Mouse (Mus musculus) urinary bladder, postnatal 10 days (tissue): ENCODE results near the gene Syt17.

ENCODE experiments used
- DNase-seq: peaks from one replicate; pipeline ENCODE4 v3.0.0; 2022; ENCODE audit warnings: low spot score

The Syt17 gene

DNA sequence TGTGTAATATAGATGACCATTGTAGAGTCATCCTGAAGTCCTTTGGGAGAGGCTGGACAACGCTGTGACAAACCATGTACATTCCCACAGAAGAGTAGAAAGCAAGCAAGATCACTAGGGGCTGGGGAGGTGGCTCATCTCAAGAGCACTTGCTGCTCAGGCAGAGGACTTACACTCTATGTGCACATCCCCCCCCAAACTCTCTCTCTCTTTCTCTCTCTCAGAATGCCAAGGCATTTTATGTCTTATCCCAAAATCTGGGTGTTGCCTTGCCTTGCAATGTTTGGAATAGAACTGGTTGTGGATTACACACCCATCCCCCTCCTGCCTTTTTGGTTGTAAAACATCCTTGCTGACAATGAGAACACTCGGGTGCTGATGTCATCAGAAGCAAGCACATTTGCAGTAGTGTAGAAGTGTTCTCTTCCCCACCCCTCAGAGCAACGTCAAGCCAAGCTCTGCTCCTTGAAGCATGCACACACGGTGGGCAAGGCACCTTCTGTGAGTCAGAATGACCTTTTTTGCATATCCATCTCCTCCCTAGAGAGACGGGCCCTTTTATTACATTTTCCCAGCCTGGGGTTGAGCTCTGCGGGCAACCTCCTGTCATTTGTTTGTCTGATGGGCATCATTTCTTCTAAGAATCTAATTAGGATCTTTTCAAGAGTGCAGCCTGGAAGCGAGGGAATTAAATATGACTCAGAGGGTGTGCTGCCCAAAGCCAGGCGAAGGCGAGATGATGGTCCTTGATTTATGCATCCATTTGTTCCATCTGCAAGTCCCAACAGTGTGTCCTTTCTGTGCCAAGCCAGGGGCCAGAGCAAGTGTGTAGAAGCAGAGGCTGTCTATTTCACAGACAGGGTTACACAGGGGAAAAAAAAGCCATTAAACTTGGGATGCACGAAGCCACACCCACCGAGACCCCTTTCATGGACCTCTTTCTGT, 15.1 kb upstream of the Syt17 start:
- no peak for DNase-seq

DNA sequence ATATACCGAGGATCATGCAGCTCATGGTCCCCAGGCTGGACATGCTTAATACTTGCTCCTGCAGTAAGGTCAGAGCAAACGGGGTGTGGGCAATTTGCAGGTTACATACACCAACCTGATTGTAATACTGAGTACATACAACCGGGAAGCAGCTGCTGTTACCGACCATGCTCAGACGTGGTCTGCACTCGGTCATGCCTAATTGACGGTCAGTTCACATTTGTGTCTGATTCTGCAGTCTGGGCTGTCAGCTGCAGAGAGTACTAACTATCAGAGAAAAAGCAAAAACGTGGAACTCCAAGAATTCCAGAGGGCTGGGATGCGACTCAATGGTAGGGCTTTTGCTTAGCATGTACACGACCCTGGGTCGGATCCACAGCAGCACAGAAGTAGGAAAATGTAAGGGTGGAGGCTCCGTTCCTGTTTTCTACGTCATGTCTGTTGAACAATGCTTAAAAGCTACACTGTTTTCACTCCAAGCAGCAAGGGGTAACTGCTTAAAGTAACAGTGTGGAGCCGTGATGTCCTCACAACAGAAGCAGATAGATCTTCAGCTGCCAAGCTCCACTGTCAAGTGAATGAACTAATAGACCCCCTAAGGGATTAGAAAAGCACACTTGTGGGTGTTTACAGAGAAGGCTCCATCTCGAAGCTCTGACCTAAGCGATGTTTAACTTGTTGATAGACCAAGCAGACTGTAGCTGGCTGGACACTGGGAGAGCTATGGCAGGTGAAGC, 13.5 kb upstream of the Syt17 start:
- DNase-seq: no peak

DNA sequence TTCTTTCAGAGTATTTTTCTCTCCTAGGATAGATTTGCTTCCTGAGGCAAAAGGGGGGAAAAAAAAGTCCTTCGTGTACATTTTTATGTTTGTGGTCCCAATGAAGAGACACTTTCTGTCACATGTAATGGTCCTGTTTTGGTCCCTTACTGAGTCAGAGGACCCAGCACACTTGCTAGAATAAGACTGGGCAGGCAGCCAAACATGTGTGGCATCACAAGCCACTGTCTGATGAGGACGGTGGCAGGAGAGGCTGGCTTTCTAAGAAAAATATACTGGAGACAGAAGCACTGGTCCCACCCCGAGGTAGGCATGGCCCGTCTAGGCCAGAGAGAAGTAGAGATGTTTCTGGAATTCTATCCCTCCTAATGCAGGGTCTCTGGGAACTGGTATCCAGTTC, 5.7 kb upstream of the Syt17 start:
- DNase-seq: no peak

DNA sequence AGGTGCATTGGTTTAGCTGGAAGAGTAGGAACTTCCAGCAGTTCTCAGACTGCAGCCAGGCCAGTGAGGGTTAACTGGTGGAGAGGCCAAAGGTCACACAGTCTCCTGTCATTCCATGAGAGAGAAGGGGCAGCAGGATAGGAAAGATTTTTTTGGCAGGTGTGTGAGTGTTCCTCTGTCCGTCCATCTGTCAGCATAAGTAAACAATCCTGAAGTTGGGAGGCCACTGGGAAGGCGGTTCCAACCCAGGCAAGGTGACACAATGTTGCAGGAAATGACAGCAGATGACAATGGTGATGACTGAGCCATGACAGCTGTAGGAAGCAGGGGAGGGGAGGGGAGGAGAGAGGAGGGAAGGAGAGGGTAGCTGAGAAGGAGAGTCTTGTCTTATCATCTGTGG, 4.9 kb upstream of the Syt17 start:
- no peak for DNase-seq

DNA sequence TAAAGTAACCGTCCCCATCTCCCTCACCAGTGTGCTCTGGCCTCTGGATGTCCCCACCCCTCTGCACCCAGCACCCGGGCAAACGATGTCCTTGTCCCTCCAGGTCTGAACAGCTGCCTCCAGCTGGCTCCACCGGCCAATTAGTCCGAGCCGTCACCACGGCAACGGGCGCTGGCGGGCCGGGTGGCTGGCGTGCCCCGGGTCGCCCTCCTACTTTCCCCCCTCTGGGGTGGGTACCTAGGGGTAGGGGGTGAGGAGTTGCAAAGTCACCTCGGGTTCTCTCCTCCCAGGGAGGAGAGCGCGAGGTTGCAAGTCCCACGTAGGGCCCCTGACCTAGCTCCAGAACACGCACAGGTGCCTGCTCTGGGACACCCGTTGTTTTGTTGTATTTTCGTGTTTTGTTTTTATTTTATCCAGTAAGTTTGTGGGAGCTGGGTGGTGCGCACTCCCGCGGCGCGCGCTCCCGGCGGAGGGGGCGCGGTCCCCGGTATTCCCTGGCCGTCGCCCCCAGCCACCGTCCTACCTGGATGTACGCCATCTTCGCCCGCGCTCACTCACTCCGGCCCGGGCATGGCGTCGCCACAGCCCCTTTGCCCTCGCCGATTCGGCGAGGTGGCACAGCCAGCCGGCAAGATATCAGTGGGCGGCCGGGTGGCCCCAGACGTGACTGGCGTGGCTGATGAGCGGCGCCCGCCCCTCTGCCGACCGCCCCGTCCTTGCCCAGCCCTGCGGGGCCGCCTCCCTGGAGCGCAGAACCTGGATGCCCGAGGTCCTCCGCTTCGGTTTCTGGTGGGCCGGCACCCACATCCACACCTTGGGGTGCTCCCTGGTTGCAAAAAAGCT, 510 bp downstream of the Syt17 start:
- no peak for DNase-seq

DNA sequence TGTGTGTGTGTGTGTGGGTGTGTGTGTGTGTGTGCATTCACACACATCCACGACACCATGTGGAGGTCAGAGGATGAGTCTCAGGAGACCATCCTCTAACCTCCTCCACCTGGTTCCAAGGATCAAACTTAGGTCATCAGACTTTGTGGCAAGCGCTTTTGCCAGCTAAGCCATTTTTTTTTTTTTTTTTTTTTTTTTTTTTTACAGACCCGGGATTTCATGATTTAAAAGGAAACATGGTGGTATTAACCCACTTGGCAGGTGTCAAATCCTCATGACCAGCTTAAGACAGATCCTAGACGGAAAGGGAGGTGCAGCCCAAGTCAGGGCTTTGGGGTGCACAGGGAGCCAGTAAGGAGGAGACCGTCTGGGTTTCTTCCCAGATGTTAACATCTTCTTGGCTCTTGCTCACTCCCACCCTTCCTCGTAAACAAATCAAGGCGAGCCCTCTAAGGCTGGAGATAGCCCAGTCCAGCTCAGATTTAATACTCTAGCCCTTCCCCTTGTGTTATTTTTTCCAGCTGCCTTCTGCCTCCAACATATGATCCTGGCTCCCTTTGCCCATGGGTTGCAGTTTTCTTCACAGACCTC, 4.0 kb downstream of the Syt17 start:
- DNase-seq: no peak

DNA sequence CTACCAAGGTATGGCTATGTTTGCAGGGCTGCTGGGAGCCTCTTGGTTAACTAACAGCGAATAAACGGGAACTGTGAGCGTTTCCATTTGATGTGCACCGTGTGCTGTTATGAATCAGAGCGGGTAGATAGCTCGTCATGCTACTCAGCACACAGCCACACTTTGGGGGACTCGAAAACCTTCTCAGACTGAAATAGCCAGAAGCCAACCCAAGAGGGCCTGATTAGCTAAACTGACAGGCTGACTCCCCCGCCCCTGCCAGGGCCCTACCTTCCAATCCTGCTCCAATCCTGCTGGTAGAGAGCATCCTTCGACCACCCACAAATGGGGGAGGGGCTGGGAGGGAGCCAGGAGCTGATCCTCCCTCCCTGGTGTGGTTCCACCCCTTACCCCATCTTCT, 4.7 kb downstream of the Syt17 start:
- DNase-seq: no peak

DNA sequence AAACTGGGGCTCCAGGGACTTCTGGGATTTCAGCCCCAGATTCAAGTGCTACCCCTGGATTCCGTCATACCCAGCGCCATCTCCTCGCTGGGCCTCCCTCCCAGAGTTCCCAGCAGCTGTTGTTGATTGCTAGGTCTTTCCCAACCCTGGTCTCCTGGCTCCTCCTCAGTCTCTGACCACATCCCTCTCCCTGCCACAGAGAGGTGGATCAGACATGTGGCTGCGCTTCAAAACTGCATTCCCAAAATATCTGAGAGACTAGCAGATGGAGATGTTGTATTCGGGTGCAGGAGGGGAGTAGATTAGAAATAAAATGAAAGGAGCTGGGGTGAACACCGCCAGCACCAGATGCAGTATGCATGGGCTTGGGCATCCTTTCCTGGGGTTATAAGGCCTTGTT, 6.5 kb downstream of the Syt17 start:
- no peak for DNase-seq

DNA sequence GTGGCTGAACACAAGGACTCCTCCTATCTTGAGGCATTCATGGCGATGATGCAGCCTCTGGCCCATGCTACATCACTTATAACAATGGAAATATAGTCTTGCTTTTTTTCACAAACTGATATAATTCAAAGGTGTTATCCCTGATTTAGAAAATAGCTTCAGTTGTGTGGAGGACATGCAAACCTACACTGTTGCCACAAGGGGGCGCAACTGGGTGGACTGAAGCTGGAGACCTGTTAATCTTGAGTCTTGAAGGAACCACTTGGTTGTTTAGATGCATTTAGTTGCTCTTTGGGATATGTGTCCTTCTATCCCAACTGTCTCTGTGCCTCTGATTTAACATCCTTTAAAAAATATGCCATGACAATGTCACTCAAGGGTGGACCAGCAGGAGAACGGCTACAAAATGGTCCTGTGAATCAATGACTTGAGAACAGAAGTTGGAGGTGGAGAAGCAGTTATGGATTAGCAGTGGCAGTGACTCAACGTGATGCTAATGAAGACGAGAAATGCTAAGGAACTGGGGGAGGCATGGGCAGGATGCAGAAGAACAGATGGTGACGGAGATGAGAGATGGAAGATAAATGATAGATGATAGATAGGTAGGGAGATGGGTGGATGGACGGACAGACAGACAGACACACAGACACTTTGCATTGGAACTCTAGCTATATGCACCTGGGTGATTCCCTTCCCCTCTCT, 10.8 kb downstream of the Syt17 start:
- no peak for DNase-seq

DNA sequence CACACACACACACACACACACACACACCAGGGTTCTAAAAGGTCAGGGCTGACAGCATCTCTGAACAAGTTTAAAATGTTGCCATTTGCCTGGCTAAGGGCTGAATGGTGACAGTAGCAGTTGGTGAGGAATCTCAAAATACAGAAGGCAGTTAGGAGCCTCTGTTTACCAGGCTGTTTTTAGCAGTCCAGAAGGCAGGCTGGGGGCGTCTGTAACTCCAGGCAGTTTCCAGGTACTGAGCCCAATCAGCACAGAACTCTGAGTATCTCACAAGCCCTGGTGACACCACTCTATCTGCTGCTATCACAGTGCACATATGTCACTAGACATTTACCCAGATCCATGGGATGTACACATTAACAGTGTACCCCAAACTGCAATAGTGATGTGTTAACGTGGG, 19.1 kb downstream of the Syt17 start:
- DNase-seq: no peak

DNA sequence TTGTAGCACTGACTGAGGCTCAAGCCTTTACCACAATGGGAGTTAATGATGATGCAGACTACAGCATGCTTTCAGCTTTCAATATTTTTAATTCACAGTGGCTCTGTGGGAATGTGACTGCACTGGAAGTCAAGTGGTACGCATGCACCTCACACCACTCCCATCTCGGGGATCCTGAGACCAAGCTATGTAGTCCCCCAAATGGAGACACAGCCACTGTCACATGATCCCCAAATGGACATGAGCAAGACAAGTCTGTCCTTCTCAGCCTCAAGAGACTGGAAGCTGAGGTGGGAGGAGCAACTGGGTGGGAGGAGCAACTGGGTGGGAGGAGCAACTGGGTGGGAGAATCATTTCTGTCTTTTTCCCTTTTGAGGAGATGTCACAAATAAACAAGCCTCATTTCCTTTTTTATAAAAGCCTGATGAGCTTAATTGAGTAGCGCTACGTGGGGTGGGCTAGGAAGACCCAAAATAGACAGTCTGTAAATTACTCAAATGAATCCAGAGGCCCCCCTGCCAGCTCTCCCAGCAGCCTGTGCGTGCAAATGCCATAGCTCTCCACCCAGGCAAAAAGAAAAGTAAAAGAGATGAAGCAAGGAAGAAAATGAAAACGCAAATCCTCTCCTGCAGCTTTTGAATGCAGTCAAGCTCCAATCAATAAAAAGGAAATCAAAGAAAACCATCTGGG, 28.4 kb downstream of the Syt17 start:
- no peak for DNase-seq

DNA sequence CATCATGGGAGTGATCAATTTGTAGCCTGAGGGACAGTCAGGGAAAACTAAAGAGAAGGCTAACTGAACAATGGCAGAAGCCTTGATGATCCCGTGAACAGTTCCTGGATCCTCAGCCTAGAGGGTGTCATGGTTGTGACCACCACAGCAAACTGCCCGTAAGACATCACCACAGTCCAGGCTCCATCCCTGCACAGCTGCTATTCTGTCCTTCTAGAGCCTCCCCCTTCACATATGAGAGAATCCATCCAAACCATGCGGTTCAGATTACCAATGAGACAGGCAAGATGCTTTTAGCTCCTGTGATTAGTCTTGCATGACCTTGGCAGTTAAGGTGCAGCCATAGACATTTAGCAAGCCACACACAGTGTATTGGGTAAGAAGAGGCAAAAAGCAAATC, 33.8 kb downstream of the Syt17 start:
- DNase-seq: no peak

DNA sequence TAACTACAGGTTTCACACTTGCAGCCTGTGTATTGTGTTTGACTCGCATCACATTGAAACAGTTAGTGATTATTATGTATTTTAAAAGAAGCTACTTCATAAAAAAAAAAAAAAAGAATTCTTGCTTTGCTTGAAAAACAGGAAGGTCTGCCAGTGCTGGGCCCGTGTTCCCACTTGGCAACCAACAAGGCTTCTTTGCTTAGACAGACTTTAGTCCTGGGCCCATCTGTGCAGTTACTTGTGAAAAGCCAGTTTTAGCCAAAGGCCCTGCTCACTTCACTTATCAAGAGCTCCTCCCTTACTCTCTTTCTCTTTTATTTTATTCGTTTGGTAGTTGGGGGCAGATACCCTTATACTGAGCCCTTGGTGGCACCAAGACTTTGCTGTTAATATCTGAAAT, 36.1 kb downstream of the Syt17 start:
- DNase-seq: no peak

DNA sequence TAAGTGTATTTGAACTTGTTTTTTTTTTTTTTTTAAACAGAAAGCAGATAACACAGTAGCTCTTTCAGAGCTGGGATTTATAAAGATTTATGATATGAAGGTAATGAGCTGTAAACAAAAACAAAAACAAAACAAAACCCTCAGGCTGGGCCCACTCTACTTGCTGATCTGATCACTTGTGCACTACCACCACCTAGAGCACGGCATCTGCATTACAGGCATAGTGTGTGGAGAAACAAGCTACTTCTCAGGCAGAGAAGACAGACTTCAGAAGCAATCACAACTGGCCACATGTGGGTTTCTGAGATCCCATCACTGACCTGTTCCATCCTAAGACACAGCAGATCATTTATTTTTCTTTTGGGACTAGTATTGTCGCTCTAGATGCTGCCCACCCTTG, 38.6 kb downstream of the Syt17 start:
- DNase-seq: no peak

DNA sequence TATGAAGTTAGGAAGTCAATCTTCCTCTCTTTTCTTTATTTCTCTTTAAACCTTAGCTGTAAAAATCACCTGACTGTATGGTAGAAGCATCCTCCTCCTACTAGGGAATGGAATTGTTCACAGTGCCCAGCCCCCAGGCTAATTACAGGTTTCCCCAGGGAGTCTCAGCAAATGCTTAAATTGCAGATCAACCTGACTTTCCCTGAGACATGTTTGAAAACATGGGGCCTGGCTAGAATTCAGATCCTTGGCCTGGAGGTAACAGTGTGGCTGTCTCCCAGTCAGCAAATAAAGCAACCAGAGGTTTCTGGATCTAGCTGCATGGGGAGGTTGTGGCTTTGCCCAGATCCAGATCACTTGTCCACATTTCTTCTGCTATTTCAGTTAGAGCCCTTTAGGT, 42.8 kb downstream of the Syt17 start:
- DNase-seq: no peak

DNA sequence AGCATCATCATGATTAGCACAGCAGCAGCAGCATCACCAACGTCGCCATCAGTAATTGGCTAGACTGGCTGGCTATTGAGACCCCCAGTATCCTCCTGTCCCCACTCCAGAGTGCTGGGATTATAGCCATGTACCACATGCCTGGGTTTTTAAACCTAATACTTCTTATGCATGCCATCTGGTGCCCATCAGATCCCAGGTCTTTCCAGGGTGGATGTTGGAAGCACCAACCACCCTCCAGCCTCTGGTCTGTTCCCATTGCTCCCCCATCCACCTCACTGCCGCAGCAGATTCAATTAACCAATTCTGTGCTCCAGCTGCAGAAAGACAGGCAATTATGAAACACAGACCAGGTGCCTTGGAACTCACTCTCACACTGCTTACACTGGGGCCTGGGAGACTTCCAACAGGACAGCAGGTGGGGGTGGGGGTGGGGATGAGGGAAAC, 45.4 kb downstream of the Syt17 start:
- DNase-seq: no peak

DNA sequence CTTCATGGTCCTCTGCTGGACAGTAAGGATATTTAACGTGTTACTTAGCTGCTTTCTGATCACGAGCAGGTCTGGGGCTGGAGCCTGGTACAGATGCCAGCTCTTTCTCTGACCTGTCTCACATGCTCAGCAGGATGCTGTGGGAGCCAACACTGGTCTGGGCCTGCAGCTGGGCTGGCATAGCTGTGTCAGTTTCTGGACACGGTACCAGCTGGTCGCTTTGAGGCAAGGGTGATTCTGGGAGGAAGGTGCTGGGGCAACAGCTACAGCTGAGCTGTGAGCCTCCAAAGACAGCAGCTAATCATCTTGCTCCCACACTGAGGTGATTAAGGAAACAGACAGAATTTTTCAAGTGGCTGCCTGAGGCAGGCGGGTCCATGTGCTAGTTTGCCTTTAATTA, 46.1 kb downstream of the Syt17 start:
- no peak for DNase-seq

DNA sequence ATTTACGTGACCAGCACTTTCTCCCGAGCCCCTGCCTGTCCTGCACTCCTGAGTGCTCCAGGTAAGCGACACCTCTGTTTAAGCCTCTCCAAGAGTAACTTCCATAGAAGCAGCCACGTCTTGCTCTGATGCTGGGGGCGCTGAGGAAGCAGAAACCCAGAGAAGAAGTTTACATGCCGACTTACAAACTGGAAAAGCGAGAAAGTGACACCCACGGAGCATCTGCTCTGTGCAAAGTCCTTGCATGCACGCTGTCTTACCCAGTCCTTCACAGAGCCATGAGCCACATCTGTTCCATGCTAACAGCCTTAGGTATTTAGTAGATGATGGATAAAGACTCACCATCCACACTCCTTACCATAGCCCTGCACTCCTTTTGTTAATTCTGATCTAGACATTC, 48.3 kb downstream of the Syt17 start:
- no peak for DNase-seq

DNA sequence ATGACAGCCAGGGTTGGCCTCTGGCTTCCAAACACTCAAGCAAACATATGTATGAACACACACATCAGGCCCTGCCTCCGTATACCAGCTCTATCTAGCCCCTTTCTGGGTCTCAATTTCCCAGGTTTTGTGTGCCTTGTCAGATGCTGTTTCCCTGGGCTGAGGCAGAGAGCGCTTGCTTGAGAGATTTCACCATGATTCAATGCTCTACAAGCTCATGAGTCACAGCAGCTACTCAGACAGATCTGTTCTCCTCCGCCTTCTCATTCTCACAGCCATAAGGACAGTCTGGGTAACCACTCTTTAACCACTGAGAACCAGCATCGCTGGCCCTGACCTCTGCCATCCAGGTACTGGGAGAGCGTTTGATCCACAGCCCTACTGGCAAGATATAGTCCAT, 57.3 kb downstream of the Syt17 start:
- DNase-seq: no peak

DNA sequence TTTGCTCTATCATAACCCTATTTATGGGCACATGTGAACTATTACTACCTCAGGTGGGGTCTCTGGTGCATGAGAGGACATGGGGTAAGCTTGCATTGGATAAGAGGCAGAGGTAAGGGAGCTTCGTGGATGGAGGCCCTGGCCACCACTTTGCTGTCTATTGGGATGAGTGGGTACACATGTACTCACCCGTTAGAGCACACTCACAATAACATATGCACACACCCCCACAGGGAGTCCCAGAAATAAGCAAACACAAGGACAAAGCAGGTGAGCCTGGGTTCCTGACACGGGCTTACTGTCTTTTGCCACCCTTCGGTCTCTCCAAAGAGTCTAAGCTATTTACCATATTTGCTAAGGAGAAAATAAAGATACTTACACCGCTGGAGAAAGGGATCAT, 67.0 kb downstream of the Syt17 start:
- no peak for DNase-seq

DNA sequence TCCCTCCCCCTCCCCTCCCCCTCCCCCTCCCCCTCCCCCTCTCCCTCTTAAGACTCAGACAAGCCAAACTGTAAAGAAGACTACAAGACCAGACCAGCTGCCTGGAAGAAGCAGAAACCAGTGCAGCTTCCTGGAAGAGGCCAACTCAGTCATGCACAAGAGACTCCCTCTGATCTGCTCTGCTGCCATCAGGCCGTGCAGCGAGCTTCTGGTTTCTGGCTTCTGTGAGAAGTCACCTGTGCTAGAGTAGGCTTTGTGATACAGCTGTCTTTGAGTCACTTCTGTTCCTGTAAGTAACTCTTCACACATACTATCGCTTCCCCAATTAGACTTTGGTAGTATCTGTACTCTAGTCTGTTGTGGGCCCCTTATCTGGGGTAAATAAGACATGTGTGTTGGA, 68.0 kb downstream of the Syt17 start:
- DNase-seq: no peak
